Mouse (Mus musculus) lung, postnatal 0 days (tissue): ENCODE data around the gene Fcgr2b. TPM values are rescaled to one million over a fixed set of nuclear protein-coding genes. Genes with fewer than 3 reads are reported as not detected.
A peak's percentile ranks its signal among the peaks of the same experiment; 100 is the strongest.

Experiments
- ATAC-seq: fragments of 200-750 bp; cut with Nextera tagmentation; 2 replicates; pipeline ENCODE4 v1.8.0; 2017; ENCODE audit warnings: moderate library complexity
- DNase-seq: peaks from one replicate; pipeline ENCODE4 v3.0.0-alpha.2; 2016; ENCODE audit warnings: low spot score
- H3K27ac ChIP-seq: fragments of 300-500 bp; sonication (generic); 2 replicates; pipeline ENCODE4 v1.5.1; 2014; ENCODE audit warnings: antibody characterized with exemption, mild to moderate bottlenecking, low read length, mixed read lengths
- H3K27me3 ChIP-seq: fragments of 300-500 bp; sonication (generic); replicated peaks from 2 replicates; pipeline ENCODE4 v1.6.1; 2014; ENCODE audit warnings: low read length, mixed read lengths; ENCODE audit not compliant: insufficient read depth
- H3K36me3 ChIP-seq: fragments of 300-500 bp; sonication (generic); 2 replicates; pipeline ENCODE4 v1.6.1; 2014; ENCODE audit warnings: low read length, mixed read lengths; ENCODE audit not compliant: insufficient read depth
- H3K4me1 ChIP-seq: fragments of 300-500 bp; sonication (generic); 2 replicates; pipeline ENCODE4 v1.6.1; 2014; ENCODE audit warnings: antibody characterized with exemption, low read depth, low read length, mixed read lengths; ENCODE audit not compliant: insufficient read depth
- H3K4me2 ChIP-seq: fragments of 300-500 bp; sonication (generic); replicated peaks from 2 replicates; pipeline ENCODE4 v1.6.1; 2014; ENCODE audit warnings: low read depth, mild to moderate bottlenecking, low read length, moderate library complexity, mixed read lengths
- H3K4me3 ChIP-seq: fragments of 300-500 bp; sonication (generic); 2 replicates; pipeline ENCODE4 v1.5.1; 2014; ENCODE audit warnings: low read depth, low read length
- H3K9ac ChIP-seq: fragments of 300-500 bp; sonication (generic); replicated peaks from 2 replicates; pipeline ENCODE4 v1.6.1; 2014; ENCODE audit warnings: low read depth, mild to moderate bottlenecking
- H3K9me3 ChIP-seq: fragments of 300-500 bp; sonication (generic); 2 replicates; pipeline ENCODE4 v1.6.1; 2016; ENCODE audit warnings: low read length, mixed read lengths
- CTCF ChIP-seq: IDR thresholded peaks from 2 replicates; pipeline ENCODE4 v1.5.1; 2016; ENCODE audit warnings: antibody characterized with exemption, mild to moderate bottlenecking
- EP300 ChIP-seq: IDR thresholded peaks from 2 replicates; pipeline ENCODE4 v1.6.1; 2016; ENCODE audit warnings: antibody characterized with exemption, mild to moderate bottlenecking, control low read depth
- WGBS: fragments of 180-500 bp; shearing (Covaris S2); extraction: QIAGEN DNeasy Blood & Tissue Kit; methylation state at CpG from one replicate; pipeline ENCODE4 v1.1.7; 2014; 5-methylcytosine and 5-hydroxymethylcytosine counted together
- polyA plus RNA-seq: library from polyadenylated mRNA; unstranded; fragments of >200 nt; fragmentation: Nextera tagmentation; extraction: Ambion mirVana; gene quantifications from 2 replicates; pipeline ENCODE4 v1.2.1, GENCODE M21; 2015

Fcgr2b gene
- polyA plus RNA-seq = 6.9 and 9.2 TPM in 2 replicates

GRCm38 (mm10) chr1:170976447-170976846, at the start of gene Fcgr2b:
Gene Fcgr2b, minus strand, starts transcription at chr1:170976547.
- Histone ChIP-seq H3K4me3 (no peak within 1 kb of the TSS), H3K9me3 (no peaks in the 10 kb centered on the region), H3K27ac (no peak within 1 kb of the TSS), H3K4me2 (no peak within 1 kb of the TSS), H3K27me3 (no peaks in the 10 kb centered on the region), H3K4me1 (no peaks in the 10 kb centered on the region), H3K9ac (no peak within 1 kb of the TSS), H3K36me3 (no peaks in the 10 kb centered on the region)
- DNase-seq (no peak), ATAC-seq (no peak)
- 78% methylated on average over 5 of the region's 5 CpGs for WGBS
- TF ChIP-seq CTCF (no peak), EP300 (no peak)

DNA sequence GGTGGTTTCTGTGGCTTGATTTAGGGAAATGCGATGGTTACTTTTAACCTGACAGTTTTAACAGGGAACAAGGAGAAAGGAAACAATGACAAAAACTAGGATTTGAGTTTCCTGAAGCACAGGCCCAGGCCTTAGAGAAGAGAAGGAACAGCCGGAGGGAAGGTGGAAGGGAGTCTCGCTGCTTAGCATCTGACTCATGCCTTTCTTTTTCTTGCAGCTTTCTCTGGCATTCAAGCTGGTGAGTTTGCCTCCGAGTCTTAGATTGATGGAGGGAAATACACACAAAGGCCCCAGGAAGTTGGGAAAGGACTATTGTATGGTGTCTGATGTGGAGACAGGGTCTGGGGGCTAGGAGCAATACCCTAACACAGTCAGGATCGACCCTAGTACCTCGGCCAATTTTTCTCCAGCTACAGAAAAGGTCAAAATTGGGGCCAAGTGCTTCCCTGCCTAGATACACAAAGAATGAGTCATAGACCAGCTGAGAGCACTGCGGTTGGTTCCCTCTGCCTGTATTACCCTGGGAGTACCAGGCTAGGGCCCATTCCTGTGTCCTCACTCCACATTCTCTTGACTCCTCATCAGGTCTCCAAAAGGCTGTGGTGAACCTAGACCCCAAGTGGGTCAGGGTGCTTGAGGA, 43.1 kb upstream of the Fcgr2b start:
- no peaks in the 10 kb centered on the region for H3K4me1 ChIP-seq
- H3K36me3 ChIP-seq = no peaks in the 10 kb centered on the region
- no peaks in the 10 kb centered on the region for H3K9me3 ChIP-seq
- WGBS = 50% methylated on average over 7 of the region's 7 CpGs
- no peaks in the 10 kb centered on the region for H3K27me3 ChIP-seq
- H3K9ac ChIP-seq = no peak overlapping the region
- DNase-seq (no peak), ATAC-seq (no peak)
- no peak for TF ChIP-seq CTCF
- no peak overlapping the region for H3K4me2 ChIP-seq
- H3K4me3 ChIP-seq = no peak overlapping the region
- no peak overlapping the region for H3K27ac ChIP-seq

- Histone ChIP-seq H3K4me3 (no peak within 1 kb of the TSS), H3K36me3 (no peaks in the 10 kb centered on the region), H3K9ac (no peak within 1 kb of the TSS), H3K4me1 (no peaks in the 10 kb centered on the region), H3K27me3 (no peaks in the 10 kb centered on the region), H3K9me3 (no peaks in the 10 kb centered on the region), H3K4me2 (no peak within 1 kb of the TSS), H3K27ac (no peak within 1 kb of the TSS)
- 89% methylated on average over 2 of the region's 2 CpGs for WGBS
- ATAC-seq = no peak
- DNase-seq = no peak
- TF ChIP-seq CTCF (no peak), EP300 (no peak)
Observed at GRCm38 (mm10) chr1:171018737-171019136, 42.4 kb upstream of the Fcgr2b start, which contains the start of gene Fcgr4. Gene Fcgr4, plus strand, starts transcription at chr1:171018920.

- peak; percentile 50 for DNase-seq
- WGBS = 44% methylated on average over 6 of the region's 6 CpGs
- Histone ChIP-seq H3K27ac (no peak overlapping the region), H3K9ac (no peak overlapping the region), H3K36me3 (no peaks in the 10 kb centered on the region), H3K27me3 (no peaks in the 10 kb centered on the region), H3K4me3 (no peak overlapping the region), H3K4me1 (no peaks in the 10 kb centered on the region), H3K9me3 (no peaks in the 10 kb centered on the region), H3K4me2 (no peak overlapping the region)
- ATAC-seq = no peak
- TF ChIP-seq CTCF (no peak), EP300 (no peak)
Observed at GRCm38 (mm10) chr1:171017468-171018158, 41.3 kb upstream of the Fcgr2b start.

- Histone ChIP-seq H3K27ac (no peak overlapping the region), H3K27me3 (no peaks in the 10 kb centered on the region), H3K4me2 (no peak overlapping the region), H3K36me3 (no peaks in the 10 kb centered on the region), H3K9me3 (no peaks in the 10 kb centered on the region), H3K4me3 (no peak overlapping the region), H3K4me1 (no peaks in the 10 kb centered on the region), H3K9ac (no peak overlapping the region)
- no peak for TF ChIP-seq EP300
- no peak for ATAC-seq
- no peak for DNase-seq
- 62% methylated on average over 6 of the region's 6 CpGs for WGBS
Observed at GRCm38 (mm10) chr1:171016676-171017356, 40.5 kb upstream of the Fcgr2b start.

DNA sequence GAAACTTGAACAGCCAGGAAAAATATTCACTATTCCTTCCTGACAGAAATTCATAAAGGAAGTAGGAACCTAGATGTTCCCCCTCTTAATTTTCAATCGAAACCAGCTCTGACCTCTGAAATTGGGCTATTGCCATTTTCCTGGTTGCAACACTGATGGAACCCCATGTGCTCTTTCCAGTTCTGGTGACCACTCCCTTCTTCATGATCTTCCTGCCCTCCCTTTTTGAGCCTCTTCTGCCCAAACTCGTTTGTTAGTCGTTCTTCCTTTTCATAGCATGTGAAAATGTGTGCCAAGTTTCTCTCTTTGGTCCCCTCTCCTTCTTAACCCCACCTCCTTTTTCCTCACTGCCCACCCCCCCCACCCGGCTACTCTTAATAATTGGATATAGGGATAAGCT, 35.4 kb upstream of the Fcgr2b start:
- no peaks in the 10 kb centered on the region for H3K36me3 ChIP-seq
- no peak overlapping the region for H3K4me2 ChIP-seq
- WGBS = 84% methylated on average over 4 of the region's 4 CpGs
- H3K27ac ChIP-seq = no peak overlapping the region
- TF ChIP-seq EP300 = no peak
- TF ChIP-seq CTCF = no peak
- no peak for DNase-seq
- no peak overlapping the region for H3K4me3 ChIP-seq
- ATAC-seq = no peak
- no peak overlapping the region for H3K9ac ChIP-seq
- H3K4me1 ChIP-seq = no peaks in the 10 kb centered on the region
- H3K27me3 ChIP-seq = no peaks in the 10 kb centered on the region
- H3K9me3 ChIP-seq = no peaks in the 10 kb centered on the region
